Mouse (Mus musculus) G1E (cell line): Measurements from ENCODE around the gene H2-Oa. TPM values are rescaled to one million over a fixed set of nuclear protein-coding genes. Genes with fewer than 3 reads are reported as not detected.

Experiments used
- ATAC-seq: 2 replicates; pipeline ENCODE4 v1.8.0; 2016; ENCODE audit warnings: mild to moderate bottlenecking; ENCODE audit not compliant: insufficient number of reproducible peaks, poor library complexity, low FRiP score, severe bottlenecking; ENCODE audit errors: extremely low read depth
- DNase-seq: peaks from one replicate; pipeline ENCODE4 v3.0.0; 2012; ENCODE audit warnings: low spot score
- H3K27me3 ChIP-seq: 2 replicates; pipeline ENCODE4 v1.6.1; 2012; ENCODE audit warnings: mild to moderate bottlenecking, low read length, inconsistent platforms; ENCODE audit not compliant: insufficient read depth
- H3K36me3 ChIP-seq: replicated peaks from 2 replicates; pipeline ENCODE3; 2012; ENCODE audit warnings: mild to moderate bottlenecking, inconsistent platforms
- H3K4me1 ChIP-seq: 2 replicates; pipeline ENCODE4 v1.6.1; 2012; ENCODE audit warnings: low read depth, low read length, inconsistent platforms, mixed read lengths; ENCODE audit not compliant: insufficient read depth
- H3K4me3 ChIP-seq: 2 replicates; pipeline ENCODE4 v1.5.1; 2012; ENCODE audit warnings: low read depth, mild to moderate bottlenecking, inconsistent platforms, low read length, moderate library complexity, mixed read lengths
- H3K9me3 ChIP-seq: replicated peaks from 2 replicates; pipeline ENCODE4 v1.6.1; 2012; ENCODE audit warnings: inconsistent platforms
- CTCF ChIP-seq: IDR thresholded peaks from 2 replicates; pipeline ENCODE4 v1.5.1; 2012; ENCODE audit warnings: low read depth, low read length, inconsistent platforms, mixed read lengths
- GATA1 ChIP-seq: IDR thresholded peaks from 2 replicates; pipeline ENCODE4 v1.6.1; 2012; ENCODE audit warnings: borderline replicate concordance, low read length, inconsistent platforms, mixed read lengths
- GATA2 ChIP-seq: IDR thresholded peaks from 2 replicates; pipeline ENCODE4 v1.6.1; 2012; ENCODE audit warnings: low read depth, low read length, inconsistent platforms, borderline replicate concordance
- POLR2AphosphoS5 ChIP-seq: IDR thresholded peaks from 2 replicates; pipeline ENCODE4 v1.6.1; 2012; ENCODE audit warnings: low read depth, low read length, inconsistent platforms; ENCODE audit not compliant: insufficient replicate concordance
- TAL1 ChIP-seq: conservative IDR thresholded peaks from 2 replicates; pipeline ENCODE4 v1.6.1; 2012; ENCODE audit warnings: low read depth, low read length, inconsistent platforms, mixed read lengths
- polyA plus RNA-seq: library from polyadenylated mRNA; stranded (reverse); fragments of >175 nt; gene quantifications from 2 replicates; pipeline ENCODE4 v1.2.3, GENCODE M21; 2012
- total RNA-seq, 2 experiments: library from RNA; stranded (forward) in 1 of 2; stranded (reverse) in 1 of 2; fragments of 200-1000 nt in 1 of 2; fragments of >200 nt in 1 of 2; fragmentation: Nextera tagmentation in 1 of 2; gene quantifications; 2 replicates each; pipeline ENCODE4 v1.2.3; 2014 to 2017

H2-Oa gene
- total and polyA plus RNA-seq, 3 experiments, result 0.11 TPM; not detected in 2

- Histone ChIP-seq H3K4me3 (peak within 1 kb of the TSS; percentile 99), H3K4me1 (peaks cover 42% of the 10 kb centered on the region), H3K36me3 (peaks cover 58% of the 10 kb centered on the region), H3K9me3 (no peaks in the 10 kb centered on the region), H3K27me3 (no peaks in the 10 kb centered on the region)
- TF ChIP-seq GATA2 (no peak), POLR2AphosphoS5 (no peak; the same call in 1 of the 2 replicates), TAL1 (no peak), GATA1 (no peak), CTCF (no peak)
- DNase-seq, result peak; percentile 93
- ATAC-seq, result peak; percentile 22; the same call in 1 of the 2 replicates
These were observed 30.2 kb downstream of the H2-Oa start, which contains the start of gene Brd2 for GRCm38 (mm10) chr17:34122188-34122984. Gene Brd2, minus strand, starts transcription at chr17:34122634.

GRCm38 (mm10) chr17:34123111-34123510 is 31.0 kb downstream of the H2-Oa start:
- no peak for TF ChIP-seq GATA2
- TF ChIP-seq GATA1, result no peak
- no peak for TF ChIP-seq TAL1
- TF ChIP-seq CTCF, result no peak
- no peak for TF ChIP-seq POLR2AphosphoS5
- Histone ChIP-seq H3K4me1 (peaks cover 49% of the 10 kb centered on the region), H3K36me3 (peaks cover 56% of the 10 kb centered on the region), H3K9me3 (no peaks in the 10 kb centered on the region), H3K4me3 (peak overlapping the region; percentile 99), H3K27me3 (no peaks in the 10 kb centered on the region)
- DNase-seq, result no peak
- no peak for ATAC-seq

GRCm38 (mm10) chr17:34123518-34123917 is 31.4 kb downstream of the H2-Oa start:
- H3K9me3 ChIP-seq, result no peaks in the 10 kb centered on the region
- H3K4me1 ChIP-seq, result peaks cover 53% of the 10 kb centered on the region
- no peaks in the 10 kb centered on the region for H3K27me3 ChIP-seq
- TF ChIP-seq POLR2AphosphoS5 (no peak), TAL1 (no peak)
- H3K36me3 ChIP-seq, result peaks cover 55% of the 10 kb centered on the region
- ATAC-seq (no peak), DNase-seq (no peak)
- H3K4me3 ChIP-seq, result peak overlapping the region; percentile 99

- no peak for ATAC-seq
- Histone ChIP-seq H3K4me1 (peaks cover 63% of the 10 kb centered on the region), H3K4me3 (peak overlapping the region; percentile 54; the same call in 1 of the 2 replicates)
These were observed 32.5 kb downstream of the H2-Oa start for GRCm38 (mm10) chr17:34124649-34125048.

GRCm38 (mm10) chr17:34126826-34127420 is 34.8 kb downstream of the H2-Oa start:
- Histone ChIP-seq H3K36me3 (peaks cover 47% of the 10 kb centered on the region), H3K4me3 (peak overlapping the region; percentile 14; the same call in 1 of the 2 replicates), H3K4me1 (peaks cover 68% of the 10 kb centered on the region), H3K9me3 (no peaks in the 10 kb centered on the region), H3K27me3 (peaks cover 5% of the 10 kb centered on the region; the same call in 1 of the 2 replicates)
- TF ChIP-seq TAL1 (no peak), CTCF (no peak), GATA2 (no peak), GATA1 (no peak), POLR2AphosphoS5 (no peak)
- DNase-seq (no peak), ATAC-seq (no peak)

More at GRCm38 (mm10) chr17:34124649-34125048, 32.5 kb downstream of the H2-Oa start:
- no peaks in the 10 kb centered on the region for H3K9me3 ChIP-seq
- peaks cover 56% of the 10 kb centered on the region for H3K36me3 ChIP-seq
- TF ChIP-seq GATA1 (no peak), POLR2AphosphoS5 (no peak), CTCF (no peak), TAL1 (no peak; the same call in 1 of the 2 replicates), GATA2 (no peak)
- no peak for DNase-seq
- H3K27me3 ChIP-seq, result no peaks in the 10 kb centered on the region

- Histone ChIP-seq H3K36me3 (peaks cover 47% of the 10 kb centered on the region), H3K4me1 (peaks cover 68% of the 10 kb centered on the region), H3K9me3 (no peaks in the 10 kb centered on the region), H3K4me3 (peak overlapping the region; percentile 14; the same call in 1 of the 2 replicates), H3K27me3 (peaks cover 5% of the 10 kb centered on the region; the same call in 1 of the 2 replicates)
- ATAC-seq, result peak; percentile 65
- peak; percentile 75 for DNase-seq
- TF ChIP-seq CTCF, result no peak
- no peak for TF ChIP-seq TAL1
- no peak for TF ChIP-seq GATA1
- TF ChIP-seq POLR2AphosphoS5, result no peak
These were observed 35.3 kb downstream of the H2-Oa start for GRCm38 (mm10) chr17:34127475-34127874.
